Mouse (Mus musculus): ENCODE data around the gene Mecom.

DNA sequence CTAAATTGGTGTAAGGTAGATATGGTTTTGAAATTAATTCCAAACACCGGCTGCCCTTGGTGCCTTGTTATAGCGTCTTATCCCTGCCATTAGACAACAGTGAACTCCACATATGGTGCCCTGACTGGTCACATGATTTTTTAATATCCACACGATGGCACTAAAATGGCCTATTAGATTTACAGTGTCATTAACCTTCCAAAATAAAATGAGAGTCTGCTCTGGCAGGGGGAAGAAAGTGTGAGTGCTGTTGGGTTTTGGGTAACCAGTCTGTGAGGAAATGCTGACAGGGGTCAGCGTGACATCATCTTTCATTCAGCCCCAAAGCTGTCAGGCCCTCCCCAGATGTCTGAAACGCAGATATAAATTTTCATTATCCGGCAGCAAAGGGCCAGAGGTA lies 461.7 kb downstream of the Mecom start:
- no peak for TF ChIP-seq CTCF (conservative IDR thresholded peaks at IDR 0.05; ENCODE audit: low read length)
- no peak for TF ChIP-seq NANOG (IDR thresholded peaks at IDR 0.05; ENCODE audit: borderline replicate concordance, low read length)
- no peak for TF ChIP-seq POU5F1 (IDR thresholded peaks at IDR 0.05; ENCODE audit: borderline replicate concordance, low read length)

Data from E14TG2a.4 (cell line).